Mouse (Mus musculus): Measurements from ENCODE around the gene Myog. TPM values are rescaled to one million over a fixed set of nuclear protein-coding genes. Genes with fewer than 3 reads are reported as not detected.

The Myog gene
- total RNA-seq, 1 experiment: 0.18 TPM

DNA sequence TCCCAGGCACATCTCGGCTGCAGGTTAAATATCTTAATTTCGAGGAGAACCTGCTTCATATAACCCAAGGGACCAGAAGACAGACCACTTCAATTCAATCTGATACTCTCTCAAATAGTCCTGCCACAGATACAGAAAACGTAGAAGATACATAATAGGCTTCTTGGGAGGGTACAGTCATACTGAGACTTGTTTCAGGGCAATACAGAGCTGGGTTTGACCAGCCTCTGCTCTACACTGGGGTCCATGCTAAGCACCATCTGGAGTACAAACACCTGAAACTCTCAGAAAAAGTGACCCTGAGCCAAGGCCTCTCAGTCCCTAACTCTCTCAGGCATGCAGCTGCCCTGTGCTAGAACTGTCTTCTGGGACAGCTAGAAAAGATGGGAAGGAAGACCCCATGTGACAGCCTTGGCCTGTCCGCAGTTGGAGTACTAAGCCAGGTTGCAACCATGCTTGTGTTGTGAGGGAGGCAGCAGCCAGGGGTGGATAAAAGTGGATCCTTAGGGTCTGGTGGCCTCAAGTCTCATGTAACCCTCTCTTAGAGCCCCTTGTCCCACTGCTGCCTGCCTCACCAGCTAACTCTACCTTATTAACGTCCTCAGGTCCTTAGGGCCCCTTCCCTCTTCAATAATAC is 52.0 kb downstream of the Myog start:
- TF ChIP-seq ZC3H11A (IDR thresholded peaks at IDR 0.05; ENCODE audit: borderline replicate concordance, low read depth, low read length) (no peak), CHD2 (IDR thresholded peaks at IDR 0.05; ENCODE audit: low read depth, low read length) (no peak), MAFK (IDR thresholded peaks at IDR 0.05; ENCODE audit: insufficient read depth, low read depth, low read length) (no peak), ZNF384 (IDR thresholded peaks at IDR 0.05; ENCODE audit: low read depth, low read length) (no peak), HCFC1 (IDR thresholded peaks at IDR 0.05; ENCODE audit: borderline replicate concordance, insufficient read depth, low read length) (no peak)
- Histone ChIP-seq H3K36me3 (ENCODE audit: control insufficient read depth, insufficient read depth, low read length, poor library complexity, severe bottlenecking) (no peaks in the 10 kb centered on the region; the same call in 1 of the 2 replicates), H3K4me3 (ENCODE audit: insufficient read depth in 1 of 2, low read depth in 1 of 2, low read length in 2 of 2, poor library complexity in 1 of 2, severe bottlenecking in 1 of 2) (no peak overlapping the region), H3K9ac (ENCODE audit: insufficient read depth, low read depth, low read length, poor library complexity, severe bottlenecking) (no peak overlapping the region), H3K27ac (ENCODE audit: insufficient read depth, low read depth, low read length, poor library complexity, severe bottlenecking) (no peak overlapping the region), H3K4me1 (ENCODE audit: control insufficient read depth in 2 of 2, insufficient read depth in 2 of 2, low read length in 2 of 2, poor library complexity in 1 of 2) (peaks cover 0 to 5% of the 10 kb centered on the region in 2 experiments; a peak in 1 of 4 replicates), H3K9me3 (ENCODE audit: control insufficient read depth, insufficient read depth, low read depth, low read length) (no peaks in the 10 kb centered on the region)
- no peak for DNase-seq (ENCODE audit: low read depth, low spot score)
- in situ Hi-C loops (cut with MboI; ENCODE audit: low sequenced_read_pairs in 2 of 2, unreplicated experiment in 2 of 2): no loop called here

Other genes starting within 250 kb of the Myog start
- gene Btg2, start 210.9 kb upstream of the Myog start, total RNA-seq (2012; rRNA removed): 40.2 and 47.5 TPM in 2 replicates
- gene Chit1, start 178.7 kb upstream of the Myog start, total RNA-seq (2012; rRNA removed): 0.13 and 0.32 TPM in 2 replicates
- gene Chil1, start 107.8 kb upstream of the Myog start, total RNA-seq (2012; rRNA removed): 0.98 and 1.4 TPM in 2 replicates
- gene Mybph, start 96.5 kb upstream of the Myog start, total RNA-seq (2012; rRNA removed): not detected in 2 replicates
- 0.16 and 0.58 TPM in 2 replicates for gene Adora1, start 54.6 kb upstream of the Myog start, total RNA-seq (2012; rRNA removed)
- 14.1 and 35.3 TPM in 2 replicates for gene Ppfia4, start 42.9 kb downstream of the Myog start, total RNA-seq (2012; rRNA removed)
- gene Tmem183a, start 72.0 kb downstream of the Myog start, total RNA-seq (2012; rRNA removed): 100 and 120 TPM in 2 replicates
- gene 4933406M09Rik, start 96.0 kb downstream of the Myog start, total RNA-seq (2012; rRNA removed): 0.22 TPM in 1 of 2 replicates, not detected in the other
- gene Cyb5r1, start 115.6 kb downstream of the Myog start, total RNA-seq (2012; rRNA removed): 186 and 305 TPM in 2 replicates
- 80.6 and 88.0 TPM in 2 replicates for gene Adipor1, start 125.4 kb downstream of the Myog start, total RNA-seq (2012; rRNA removed)
- 21.8 and 22.7 TPM in 2 replicates for gene Klhl12, start 165.5 kb downstream of the Myog start, total RNA-seq (2012; rRNA removed)
- 23.3 and 24.9 TPM in 2 replicates for gene Rabif, start 204.7 kb downstream of the Myog start, total RNA-seq (2012; rRNA removed)

All from ES-E14 (cell line).